Mouse (Mus musculus) gastrocnemius, postnatal 25 days (tissue): ENCODE results near the gene Rab26. TPM values are rescaled to one million over a fixed set of nuclear protein-coding genes. Genes with fewer than 3 reads are reported as not detected.

Experiments used
- DNase-seq: peaks from one replicate; pipeline ENCODE4 v3.0.0; 2022
- total RNA-seq, 2 experiments: library from RNA; stranded (reverse); gene quantifications; 1 replicate in 1 of 2; 2 replicates in 1 of 2; pipeline ENCODE4 v1.2.3; 2021

Gene Rab26
- total RNA-seq, 2 experiments from 2014 or later: 0.23 TPM; not detected in 1

GRCm38 (mm10) chr17:24548435-24548834 is 14.4 kb upstream of the Rab26 start:
- DNase-seq: no peak

GRCm38 (mm10) chr17:24546234-24546633 is 12.2 kb upstream of the Rab26 start:
- DNase-seq: no peak

- DNase-seq: no peak
Measured at GRCm38 (mm10) chr17:24545247-24545646, 11.2 kb upstream of the Rab26 start.

- DNase-seq: no peak
Measured at GRCm38 (mm10) chr17:24544613-24545012, 10.6 kb upstream of the Rab26 start.

GRCm38 (mm10) chr17:24540375-24540774 is 6.4 kb upstream of the Rab26 start:
- no peak for DNase-seq

- DNase-seq: no peak
Measured at GRCm38 (mm10) chr17:24538950-24539349, 4.9 kb upstream of the Rab26 start.

- no peak for DNase-seq
Measured at GRCm38 (mm10) chr17:24537536-24537935, 3.5 kb upstream of the Rab26 start.

GRCm38 (mm10) chr17:24535300-24535699 is 1.3 kb upstream of the Rab26 start:
- no peak for DNase-seq

- peak; percentile 87 for DNase-seq
Measured at GRCm38 (mm10) chr17:24533099-24533992, 664 bp downstream of the Rab26 start.

- DNase-seq: no peak
Measured at GRCm38 (mm10) chr17:24532045-24532444, 2.0 kb downstream of the Rab26 start.

- DNase-seq: no peak
Measured at GRCm38 (mm10) chr17:24531064-24531463, 2.9 kb downstream of the Rab26 start.

GRCm38 (mm10) chr17:24530361-24531050 is 3.5 kb downstream of the Rab26 start:
- DNase-seq: no peak

GRCm38 (mm10) chr17:24529883-24530282 is 4.1 kb downstream of the Rab26 start:
- DNase-seq: no peak

GRCm38 (mm10) chr17:24529007-24529451 is 5.0 kb downstream of the Rab26 start:
- DNase-seq: no peak

GRCm38 (mm10) chr17:24528560-24528918 is 5.5 kb downstream of the Rab26 start:
- DNase-seq: no peak

GRCm38 (mm10) chr17:24527723-24528559 is 6.1 kb downstream of the Rab26 start, which contains the start of gene Traf7:
TSS of gene Traf7 (minus strand) at chr17:24527938.
- peak; percentile 96 for DNase-seq

- DNase-seq: no peak
Measured at GRCm38 (mm10) chr17:24527315-24527714, 6.7 kb downstream of the Rab26 start.

GRCm38 (mm10) chr17:24524734-24525133 is 9.3 kb downstream of the Rab26 start:
- no peak for DNase-seq

GRCm38 (mm10) chr17:24520450-24520849 is 13.6 kb downstream of the Rab26 start:
- no peak for DNase-seq

- no peak for DNase-seq
Measured at GRCm38 (mm10) chr17:24514270-24515257, 19.4 kb downstream of the Rab26 start.

- no peak for DNase-seq
Measured at GRCm38 (mm10) chr17:24513609-24514008, 20.4 kb downstream of the Rab26 start.
